Mouse (Mus musculus) embryonic facial prominence, embryonic 10.5 days (tissue): ENCODE measurements around the gene Prkar1b. TPM values are rescaled to one million over a fixed set of nuclear protein-coding genes. Genes with fewer than 3 reads are reported as not detected.

ENCODE experiments used
- DNase-seq: peaks from one replicate; pipeline ENCODE4 v3.0.0-alpha.2; 2017; ENCODE audit warnings: low spot score
- H3K27ac ChIP-seq: fragments of 300-500 bp; sonication (generic); replicated peaks from 2 replicates; pipeline ENCODE4 v1.5.1; 2016; ENCODE audit warnings: mild to moderate bottlenecking
- H3K27me3 ChIP-seq: fragments of 300-500 bp; sonication (generic); replicated peaks from 2 replicates; pipeline ENCODE4 v1.6.1; 2016; ENCODE audit warnings: low read depth, mild to moderate bottlenecking; ENCODE audit not compliant: poor library complexity, severe bottlenecking
- H3K36me3 ChIP-seq: fragments of 300-500 bp; sonication (generic); replicated peaks from 2 replicates; pipeline ENCODE4 v1.6.1; 2016; ENCODE audit warnings: mild to moderate bottlenecking, moderate library complexity
- H3K4me1 ChIP-seq: fragments of 300-500 bp; sonication (generic); 2 replicates; pipeline ENCODE4 v1.6.1; 2016
- H3K4me3 ChIP-seq: fragments of 300-500 bp; sonication (generic); 2 replicates; pipeline ENCODE4 v1.5.1; 2016; ENCODE audit warnings: mild to moderate bottlenecking, moderate library complexity
- H3K9me3 ChIP-seq: fragments of 300-500 bp; sonication (generic); 2 replicates; pipeline ENCODE4 v1.6.1; 2016; ENCODE audit warnings: mild to moderate bottlenecking
- WGBS: fragments of 180-500 bp; shearing (Covaris S2); methylation state at CpG from one replicate; pipeline ENCODE4 v1.1.7; 2016; 5-methylcytosine and 5-hydroxymethylcytosine counted together
- polyA plus RNA-seq: library from polyadenylated mRNA; unstranded; fragments of >200 nt; fragmentation: Nextera tagmentation; extraction: Ambion mirVana; gene quantifications from 2 replicates; pipeline ENCODE4 v1.2.1, GENCODE M21; 2016

The Prkar1b gene
- polyA plus RNA-seq, 1 experiment from 2014 or later, result 9.0 TPM

- no peaks in the 10 kb centered on the region for H3K9me3 ChIP-seq
- peaks cover 36% of the 10 kb centered on the region for H3K4me1 ChIP-seq
- 69% methylated on average over 9 of the region's 9 CpGs for WGBS
- DNase-seq, result no peak
- no peak overlapping the region; the same call in 1 of the 2 replicates for H3K27ac ChIP-seq
- no peak overlapping the region for H3K4me3 ChIP-seq
- peaks cover 58% of the 10 kb centered on the region for H3K27me3 ChIP-seq
- H3K36me3 ChIP-seq, result peaks cover 50% of the 10 kb centered on the region
Measured at GRCm38 (mm10) chr5:138988764-138989163, 161.0 kb downstream of the Prkar1b start.

DNA sequence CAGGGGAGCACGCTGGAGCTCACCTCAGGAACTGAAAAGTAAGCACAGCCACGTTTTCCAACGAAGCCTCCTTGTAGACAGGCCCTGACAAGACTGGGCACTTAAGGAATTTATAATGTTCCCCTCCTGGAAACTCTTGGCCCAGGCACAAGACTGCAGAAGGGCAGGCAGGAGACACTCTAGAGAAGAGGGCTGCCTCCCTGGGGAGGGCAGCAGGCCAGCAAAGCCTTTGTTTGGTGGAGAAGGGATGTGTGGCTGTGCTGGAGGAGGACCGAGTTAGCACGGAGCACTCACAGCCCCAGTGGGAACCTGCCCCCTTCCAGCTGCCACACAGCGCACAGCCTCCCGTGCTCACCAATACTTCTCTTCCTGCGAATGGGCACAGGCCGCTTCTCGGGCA, 161.8 kb downstream of the Prkar1b start:
- 78% methylated on average over 10 of the region's 10 CpGs for WGBS
- Histone ChIP-seq H3K27me3 (peaks cover 50% of the 10 kb centered on the region), H3K4me1 (peaks cover 28% of the 10 kb centered on the region), H3K36me3 (peaks cover 56% of the 10 kb centered on the region), H3K4me3 (no peak overlapping the region), H3K27ac (no peak overlapping the region), H3K9me3 (no peaks in the 10 kb centered on the region)
- no peak for DNase-seq

DNA sequence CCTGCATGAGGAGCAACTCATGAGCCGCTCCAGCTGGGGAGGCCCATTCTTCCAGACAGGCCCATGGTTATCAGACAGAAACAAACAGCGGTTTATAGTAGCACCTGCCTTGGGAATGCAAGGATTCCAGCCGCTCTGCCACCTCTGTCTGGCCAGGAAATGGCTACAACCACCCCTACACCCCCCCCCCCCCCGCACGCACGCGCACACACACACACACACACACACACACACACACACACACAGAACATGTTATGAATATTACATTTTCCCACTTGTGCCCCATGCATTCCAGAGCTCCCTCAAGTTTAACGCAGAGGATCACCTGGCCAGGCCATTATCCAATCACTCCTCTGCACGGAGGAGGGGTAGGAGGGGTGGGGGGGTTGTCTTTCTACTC, 167.9 kb downstream of the Prkar1b start:
- Histone ChIP-seq H3K4me3 (no peak overlapping the region), H3K27ac (no peak overlapping the region), H3K27me3 (no peaks in the 10 kb centered on the region), H3K9me3 (no peaks in the 10 kb centered on the region), H3K4me1 (peaks cover 31% of the 10 kb centered on the region), H3K36me3 (peaks cover 82% of the 10 kb centered on the region)
- 88% methylated on average over 9 of the region's 9 CpGs for WGBS
- no peak for DNase-seq

DNA sequence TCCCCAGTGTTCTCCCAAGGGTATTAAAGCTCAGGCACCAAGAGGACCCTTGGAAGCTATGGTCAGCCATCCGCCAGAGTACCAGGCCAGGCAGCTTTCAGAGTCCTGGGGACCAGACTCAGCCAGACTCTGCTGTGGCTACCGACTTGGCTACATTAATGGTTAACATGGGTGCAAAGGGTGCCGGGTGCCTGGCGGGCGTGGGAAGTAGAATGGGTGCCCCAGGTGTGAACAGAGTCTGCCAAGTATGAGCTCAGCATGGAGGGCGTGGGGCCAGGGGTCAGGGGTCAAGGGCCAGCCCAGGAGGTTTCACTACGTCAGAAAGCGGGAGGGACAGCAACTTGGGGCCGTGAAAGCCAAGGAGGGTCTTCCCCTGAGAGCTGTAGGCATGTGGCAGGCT, 169.2 kb downstream of the Prkar1b start:
- H3K27me3 ChIP-seq, result no peaks in the 10 kb centered on the region
- WGBS, result 85% methylated on average over 9 of the region's 9 CpGs
- no peak overlapping the region for H3K27ac ChIP-seq
- H3K4me1 ChIP-seq, result peaks cover 31% of the 10 kb centered on the region
- H3K4me3 ChIP-seq, result no peak overlapping the region
- H3K36me3 ChIP-seq, result peaks cover 71% of the 10 kb centered on the region
- no peaks in the 10 kb centered on the region for H3K9me3 ChIP-seq
- DNase-seq, result no peak

DNA sequence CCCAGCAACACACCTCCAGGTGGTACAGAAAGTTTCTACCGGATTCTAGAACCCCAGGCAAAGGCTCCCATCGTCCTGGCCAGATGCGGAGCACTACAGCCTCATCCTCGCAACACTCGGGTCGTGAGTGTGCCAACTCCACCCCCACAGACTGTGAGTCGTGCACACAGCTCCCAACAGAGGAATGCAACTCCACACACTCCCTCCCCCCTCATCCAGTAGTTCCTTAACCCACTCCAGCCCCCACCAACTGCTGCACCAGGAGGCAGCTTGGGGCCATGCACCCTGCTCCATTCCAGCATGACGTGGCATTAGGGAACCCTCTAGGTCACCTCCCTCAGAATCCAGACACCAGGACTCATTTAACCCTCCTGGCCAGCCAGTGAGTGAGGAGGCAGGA, 170.0 kb downstream of the Prkar1b start:
- Histone ChIP-seq H3K36me3 (peaks cover 68% of the 10 kb centered on the region), H3K27ac (no peak overlapping the region), H3K9me3 (no peaks in the 10 kb centered on the region), H3K4me3 (no peak overlapping the region), H3K27me3 (no peaks in the 10 kb centered on the region), H3K4me1 (peaks cover 31% of the 10 kb centered on the region)
- WGBS, result 75% methylated on average over 8 of the region's 8 CpGs
- no peak for DNase-seq

DNA sequence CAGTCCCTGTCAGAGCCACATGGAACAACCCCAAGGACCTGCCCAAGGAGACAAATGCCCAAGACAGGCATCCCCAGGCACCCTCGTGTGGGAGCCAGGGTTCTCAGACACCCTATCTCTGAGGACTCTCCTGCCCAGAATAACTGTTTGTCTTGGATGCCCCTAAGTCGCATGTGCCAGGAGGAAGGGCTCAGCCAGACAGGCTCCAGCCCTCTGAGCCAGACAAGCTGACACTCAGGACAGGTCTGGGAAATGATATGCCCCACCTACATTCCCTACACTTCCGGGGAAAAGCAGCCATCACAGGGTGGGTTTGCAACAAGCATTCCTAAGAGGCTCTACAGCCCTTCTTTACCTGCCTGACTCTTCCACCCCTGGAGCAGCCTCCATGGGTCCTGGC, 172.0 kb downstream of the Prkar1b start:
- H3K4me1 ChIP-seq, result peaks cover 31% of the 10 kb centered on the region
- H3K27me3 ChIP-seq, result no peaks in the 10 kb centered on the region
- H3K9me3 ChIP-seq, result no peaks in the 10 kb centered on the region
- DNase-seq, result no peak
- 59% methylated on average over 3 of the region's 3 CpGs for WGBS
- no peak overlapping the region for H3K4me3 ChIP-seq
- no peak overlapping the region for H3K27ac ChIP-seq
- peaks cover 48% of the 10 kb centered on the region for H3K36me3 ChIP-seq

GRCm38 (mm10) chr5:138974911-138975485, 174.8 kb downstream of the Prkar1b start:
- no peak for DNase-seq
- no peak overlapping the region; the same call in 1 of the 2 replicates for H3K27ac ChIP-seq
- H3K9me3 ChIP-seq, result no peaks in the 10 kb centered on the region
- no peaks in the 10 kb centered on the region for H3K27me3 ChIP-seq
- no peak overlapping the region for H3K4me3 ChIP-seq
- H3K36me3 ChIP-seq, result peaks cover 27% of the 10 kb centered on the region
- H3K4me1 ChIP-seq, result peaks cover 20% of the 10 kb centered on the region
- 91% methylated on average over 8 of the region's 8 CpGs for WGBS

GRCm38 (mm10) chr5:138973480-138973879, 176.3 kb downstream of the Prkar1b start:
- peaks cover 18% of the 10 kb centered on the region for H3K36me3 ChIP-seq
- no peak overlapping the region for H3K4me3 ChIP-seq
- H3K27ac ChIP-seq, result no peak overlapping the region
- H3K27me3 ChIP-seq, result no peaks in the 10 kb centered on the region
- peaks cover 10% of the 10 kb centered on the region for H3K4me1 ChIP-seq
- no peaks in the 10 kb centered on the region for H3K9me3 ChIP-seq
- whole genome bisulfite sequencing, result 87% methylated on average over 6 of the region's 6 CpGs
- DNase-seq, result no peak

DNA sequence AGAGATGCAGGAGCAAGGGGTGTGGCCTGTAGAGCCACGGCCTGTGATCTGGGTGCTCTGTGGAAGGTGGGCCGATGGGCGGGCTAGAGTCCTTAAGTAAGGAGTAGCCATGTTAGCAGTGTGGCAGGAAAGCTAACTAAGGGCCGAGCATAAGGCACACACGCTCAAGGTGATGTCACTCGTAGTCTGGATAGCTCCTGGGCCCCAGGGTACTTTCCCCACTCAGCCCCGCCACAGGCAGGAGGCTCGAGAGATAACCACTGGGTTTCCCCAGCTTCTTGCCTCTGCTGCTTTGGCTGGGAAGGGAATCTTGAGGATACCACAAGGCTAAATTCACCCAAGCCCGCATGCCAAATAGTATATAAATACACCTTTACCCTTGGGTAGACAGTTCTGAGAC, 178.4 kb downstream of the Prkar1b start:
- no peak overlapping the region for H3K27ac ChIP-seq
- H3K4me1 ChIP-seq, result peaks cover 4% of the 10 kb centered on the region; the same call in 1 of the 2 replicates
- no peaks in the 10 kb centered on the region for H3K27me3 ChIP-seq
- H3K36me3 ChIP-seq, result peaks cover 7% of the 10 kb centered on the region
- WGBS, result 80% methylated on average over 9 of the region's 9 CpGs
- H3K9me3 ChIP-seq, result no peaks in the 10 kb centered on the region
- H3K4me3 ChIP-seq, result no peak overlapping the region
- no peak for DNase-seq

- no peak for DNase-seq
- Histone ChIP-seq H3K9me3 (no peaks in the 10 kb centered on the region), H3K27me3 (no peaks in the 10 kb centered on the region), H3K36me3 (no peaks in the 10 kb centered on the region), H3K4me3 (no peak overlapping the region), H3K27ac (no peak overlapping the region), H3K4me1 (peaks cover 16% of the 10 kb centered on the region)
- 68% methylated on average over 7 of the region's 7 CpGs for WGBS
Measured at GRCm38 (mm10) chr5:138970056-138970490, 179.7 kb downstream of the Prkar1b start.

Other genes with a start within 250 kb of the Prkar1b start
- 30.8 and 33.5 TPM in 2 replicates for gene Pdgfa, start 152.6 kb downstream of the Prkar1b start, polyA plus RNA-seq
- gene Dnaaf5, start 222 bp upstream of the Prkar1b start, polyA plus RNA-seq, result 9.6 and 10.6 TPM in 2 replicates
- gene Sun1, start 50.6 kb upstream of the Prkar1b start, polyA plus RNA-seq, result 50.5 and 50.6 TPM in 2 replicates
- gene Get4, start 102.3 kb upstream of the Prkar1b start, polyA plus RNA-seq, result 188 and 189 TPM in 2 replicates
- gene Adap1, start 175.6 kb upstream of the Prkar1b start, polyA plus RNA-seq, result 0.51 and 0.54 TPM in 2 replicates
- gene Cox19, start 201.4 kb upstream of the Prkar1b start, polyA plus RNA-seq, result 116 and 122 TPM in 2 replicates
- not detected in 2 replicates for gene Cyp2w1, start 202.6 kb upstream of the Prkar1b start, polyA plus RNA-seq
- 1.7 and 2.5 TPM in 2 replicates for gene Gpr146, start 227.7 kb upstream of the Prkar1b start, polyA plus RNA-seq